Mouse (Mus musculus) midbrain, embryonic 13.5 days (tissue): ENCODE results near the gene Iqgap3. TPM values are rescaled to one million over a fixed set of nuclear protein-coding genes. Genes with fewer than 3 reads are reported as not detected.
A peak's percentile ranks its signal among the peaks of the same experiment; 100 is the strongest.

Experiments used
- ATAC-seq: fragments of 200-750 bp; cut with Nextera tagmentation; 2 replicates; pipeline ENCODE4 v1.8.0; 2017; ENCODE audit warnings: mild to moderate bottlenecking, moderate TSS enrichment, moderate library complexity
- H3K27ac ChIP-seq: fragments of 300-500 bp; sonication (generic); 2 replicates; pipeline ENCODE4 v1.5.1; 2015; ENCODE audit warnings: inconsistent platforms, mild to moderate bottlenecking, moderate library complexity
- H3K27me3 ChIP-seq: fragments of 300-500 bp; sonication (generic); 2 replicates; pipeline ENCODE4 v1.6.1; 2015; ENCODE audit warnings: mild to moderate bottlenecking, inconsistent platforms
- H3K36me3 ChIP-seq: fragments of 300-500 bp; sonication (generic); 2 replicates; pipeline ENCODE4 v1.6.1; 2015; ENCODE audit warnings: mild to moderate bottlenecking, inconsistent platforms
- H3K4me1 ChIP-seq: fragments of 300-500 bp; sonication (generic); replicated peaks from 2 replicates; pipeline ENCODE4 v1.6.1; 2015; ENCODE audit warnings: inconsistent platforms
- H3K4me2 ChIP-seq: fragments of 300-500 bp; sonication (generic); replicated peaks from 2 replicates; pipeline ENCODE4 v1.6.1; 2015; ENCODE audit warnings: moderate library complexity, mild to moderate bottlenecking, inconsistent platforms
- H3K4me3 ChIP-seq: fragments of 300-500 bp; sonication (generic); replicated peaks from 2 replicates; pipeline ENCODE4 v1.5.1; 2015; ENCODE audit warnings: mild to moderate bottlenecking, inconsistent platforms
- H3K9ac ChIP-seq: fragments of 300-500 bp; sonication (generic); replicated peaks from 2 replicates; pipeline ENCODE4 v1.6.1; 2015; ENCODE audit warnings: mild to moderate bottlenecking, inconsistent platforms
- H3K9me3 ChIP-seq: fragments of 300-500 bp; sonication (generic); 2 replicates; pipeline ENCODE4 v1.6.1; 2016; ENCODE audit warnings: mild to moderate bottlenecking, inconsistent platforms
- WGBS: fragments of 180-500 bp; shearing (Covaris S2); methylation state at CpG from one replicate; pipeline ENCODE4 v1.1.7; 2015; 5-methylcytosine and 5-hydroxymethylcytosine counted together
- polyA plus RNA-seq: library from polyadenylated mRNA; unstranded; fragments of >200 nt; fragmentation: Nextera tagmentation; extraction: Ambion mirVana; gene quantifications from 2 replicates; pipeline ENCODE4 v1.2.1, GENCODE M21; 2015

Iqgap3 gene
- polyA plus RNA-seq, 1 experiment from 2014 or later, result 6.6 TPM

- Histone ChIP-seq H3K4me1 (peaks cover 67% of the 10 kb centered on the region), H3K9me3 (no peaks in the 10 kb centered on the region), H3K4me2 (peak overlapping the region; percentile 90), H3K36me3 (no peaks in the 10 kb centered on the region), H3K27ac (peak overlapping the region; percentile 99), H3K4me3 (peak overlapping the region; percentile 96), H3K27me3 (peaks cover 25% of the 10 kb centered on the region), H3K9ac (peak overlapping the region; percentile 92)
- no peak for ATAC-seq
- 14% methylated on average over 9 of the region's 9 CpGs for WGBS
These were observed 59.6 kb downstream of the Iqgap3 start for GRCm38 (mm10) chr3:88141439-88141786.

DNA sequence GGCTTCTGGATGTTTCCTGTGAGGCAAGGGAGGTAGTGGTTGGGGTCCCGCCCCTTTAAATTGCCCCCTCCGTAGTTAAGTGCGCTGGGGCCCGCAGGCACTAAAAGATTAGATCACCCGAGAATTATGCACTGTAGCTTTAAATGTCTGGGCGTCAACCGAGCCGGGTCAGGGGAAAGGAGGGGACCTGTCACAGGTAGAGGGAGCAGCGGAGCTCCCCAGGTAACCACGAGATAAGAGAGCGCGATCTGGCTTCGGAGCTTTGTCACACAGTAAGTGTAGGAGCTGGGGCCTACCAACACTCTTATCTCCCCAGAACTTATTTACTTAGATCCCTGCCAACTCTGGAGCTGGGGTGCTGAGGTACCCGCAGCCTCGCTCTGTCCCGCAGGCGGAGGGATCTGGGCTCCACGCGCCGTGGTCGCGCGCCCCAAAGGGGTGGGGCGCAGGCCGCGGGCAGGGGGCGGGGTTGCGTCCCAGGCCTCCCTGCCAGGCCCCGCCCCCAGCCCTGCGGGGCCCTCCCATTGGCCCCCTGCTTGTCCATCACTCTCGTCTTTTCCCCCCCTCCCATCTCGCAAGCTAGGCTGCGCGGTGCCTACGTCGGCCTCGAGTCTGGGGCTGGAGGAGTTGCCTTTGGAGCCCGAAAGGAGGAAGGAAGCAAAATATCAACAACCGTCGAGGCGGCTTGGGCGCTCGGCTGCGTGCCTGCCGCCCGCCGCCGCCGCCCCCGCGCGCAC, 60.2 kb downstream of the Iqgap3 start, which contains the start of gene Mef2d:
TSS of gene Mef2d (plus strand) at position 586 of the 737 bp plus-strand sequence.
- peaks cover 72% of the 10 kb centered on the region for H3K4me1 ChIP-seq
- H3K27ac ChIP-seq, result peak within 1 kb of the TSS; percentile 99

GRCm38 (mm10) chr3:88142546-88142915, 60.8 kb downstream of the Iqgap3 start:
- ATAC-seq, result peak; percentile 64
- peaks cover 25% of the 10 kb centered on the region for H3K27me3 ChIP-seq
- peak overlapping the region; percentile 92 for H3K9ac ChIP-seq
- under 1% methylated on average over 55 of the region's 57 CpGs for WGBS
- peak overlapping the region; percentile 99 for H3K27ac ChIP-seq
- peaks cover 75% of the 10 kb centered on the region for H3K4me1 ChIP-seq
- peak overlapping the region; percentile 90 for H3K4me2 ChIP-seq
- H3K9me3 ChIP-seq, result no peaks in the 10 kb centered on the region
- no peaks in the 10 kb centered on the region for H3K36me3 ChIP-seq
- peak overlapping the region; percentile 96 for H3K4me3 ChIP-seq

More for the DNA sequence above, 60.2 kb downstream of the Iqgap3 start, which contains the start of gene Mef2d:
- H3K9ac ChIP-seq, result peak within 1 kb of the TSS; percentile 92
- H3K9me3 ChIP-seq, result no peaks in the 10 kb centered on the region
- peak within 1 kb of the TSS; percentile 90 for H3K4me2 ChIP-seq
- ATAC-seq, result peak; percentile 87
- H3K36me3 ChIP-seq, result no peaks in the 10 kb centered on the region
- H3K4me3 ChIP-seq, result peak within 1 kb of the TSS; percentile 96
- 0% methylated on average over 47 of the region's 52 CpGs for WGBS
- H3K27me3 ChIP-seq, result peaks cover 25% of the 10 kb centered on the region

GRCm38 (mm10) chr3:88142916-88143771, 61.4 kb downstream of the Iqgap3 start:
- H3K27me3 ChIP-seq, result peaks cover 25% of the 10 kb centered on the region
- H3K36me3 ChIP-seq, result no peaks in the 10 kb centered on the region
- H3K9ac ChIP-seq, result peak overlapping the region; percentile 92
- no peaks in the 10 kb centered on the region for H3K9me3 ChIP-seq
- peak overlapping the region; percentile 96 for H3K4me3 ChIP-seq
- 2% methylated on average over 33 of the region's 33 CpGs for WGBS
- H3K27ac ChIP-seq, result peak overlapping the region; percentile 99
- ATAC-seq, result peak; percentile 29
- peak overlapping the region; percentile 90 for H3K4me2 ChIP-seq
- H3K4me1 ChIP-seq, result peaks cover 78% of the 10 kb centered on the region

DNA sequence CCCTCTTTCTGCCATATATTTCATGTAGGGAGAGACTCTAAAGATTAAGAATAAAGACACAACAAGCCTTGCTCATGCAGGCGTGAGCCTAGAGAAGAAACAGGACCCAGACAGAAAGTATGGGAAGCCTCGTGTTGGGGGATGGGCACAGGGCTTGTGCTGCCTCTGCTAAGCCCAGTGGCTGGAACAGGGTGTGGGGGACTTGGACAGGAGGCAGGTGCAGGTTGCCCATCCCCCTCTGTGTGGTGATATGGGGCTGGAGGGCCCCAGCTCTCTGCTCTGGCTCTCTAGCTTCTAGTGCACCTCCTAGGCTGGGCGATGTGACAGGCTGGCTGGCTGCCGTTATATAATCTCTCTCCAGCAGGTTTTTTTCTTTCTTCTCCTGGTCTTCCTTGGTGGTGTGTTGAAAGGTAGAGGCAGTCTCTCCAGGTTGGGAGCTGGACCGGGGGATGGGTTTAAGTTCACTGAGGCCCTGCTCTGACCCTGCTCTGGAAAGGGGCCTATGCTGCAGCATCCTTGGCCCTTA, 62.3 kb downstream of the Iqgap3 start:
- peaks cover 81% of the 10 kb centered on the region for H3K4me1 ChIP-seq
- no peak for ATAC-seq
- WGBS, result 21% methylated on average over 5 of the region's 5 CpGs
- peak overlapping the region; percentile 90 for H3K4me2 ChIP-seq
- no peaks in the 10 kb centered on the region for H3K9me3 ChIP-seq
- H3K9ac ChIP-seq, result peak overlapping the region; percentile 92
- peak overlapping the region; percentile 96 for H3K4me3 ChIP-seq
- H3K27me3 ChIP-seq, result peaks cover 25% of the 10 kb centered on the region
- peak overlapping the region; percentile 99 for H3K27ac ChIP-seq
- no peaks in the 10 kb centered on the region for H3K36me3 ChIP-seq

- Histone ChIP-seq H3K36me3 (no peaks in the 10 kb centered on the region), H3K27me3 (peaks cover 17% of the 10 kb centered on the region), H3K4me2 (peak overlapping the region; percentile 90), H3K9ac (peak overlapping the region; percentile 92), H3K4me3 (peak overlapping the region; percentile 96), H3K4me1 (peaks cover 81% of the 10 kb centered on the region), H3K27ac (peak overlapping the region; percentile 99), H3K9me3 (no peaks in the 10 kb centered on the region)
- ATAC-seq, result no peak
- WGBS, result 71% methylated on average over 6 of the region's 6 CpGs
These were observed 63.1 kb downstream of the Iqgap3 start for GRCm38 (mm10) chr3:88144648-88145410.

GRCm38 (mm10) chr3:88145411-88145782, 63.6 kb downstream of the Iqgap3 start:
- Histone ChIP-seq H3K9me3 (no peaks in the 10 kb centered on the region), H3K27me3 (peaks cover 11% of the 10 kb centered on the region), H3K27ac (peak overlapping the region; percentile 99), H3K4me3 (peak overlapping the region; percentile 96), H3K9ac (peak overlapping the region; percentile 92), H3K36me3 (no peaks in the 10 kb centered on the region), H3K4me1 (peaks cover 86% of the 10 kb centered on the region), H3K4me2 (peak overlapping the region; percentile 90)
- no peak for ATAC-seq
- 31% methylated on average over 4 of the region's 4 CpGs for WGBS

DNA sequence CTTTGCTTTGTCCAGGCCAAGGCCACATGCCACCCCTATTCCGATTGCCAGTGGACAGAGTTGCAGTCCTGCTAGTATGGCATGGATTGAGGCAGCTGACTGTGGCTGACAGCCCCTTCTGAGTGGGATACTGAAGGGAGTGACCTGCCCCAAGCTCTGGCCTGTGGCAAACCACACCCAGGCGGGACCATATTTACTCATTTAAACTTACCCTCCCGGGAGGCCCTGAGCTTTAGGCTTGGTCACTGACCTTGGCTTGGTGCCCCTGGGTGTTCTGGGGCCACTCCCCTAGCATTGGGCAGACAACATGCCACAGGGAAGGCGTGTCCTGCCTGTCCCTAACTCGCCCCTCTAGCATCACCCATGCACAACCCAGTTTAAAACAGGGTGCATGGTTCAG, 64.2 kb downstream of the Iqgap3 start:
- Histone ChIP-seq H3K27me3 (peaks cover 6% of the 10 kb centered on the region), H3K4me3 (no peak overlapping the region; the same call in 1 of the 2 replicates), H3K9me3 (no peaks in the 10 kb centered on the region), H3K4me1 (peaks cover 91% of the 10 kb centered on the region), H3K4me2 (peak overlapping the region; percentile 90), H3K27ac (peak overlapping the region; percentile 30; the same call in 1 of the 2 replicates), H3K9ac (peak overlapping the region; percentile 92), H3K36me3 (no peaks in the 10 kb centered on the region)
- 75% methylated on average over 5 of the region's 5 CpGs for WGBS
- no peak for ATAC-seq

- H3K9me3 ChIP-seq, result no peaks in the 10 kb centered on the region
- 41% methylated on average over 5 of the region's 5 CpGs for WGBS
- ATAC-seq, result no peak
- no peak overlapping the region for H3K4me3 ChIP-seq
- H3K27me3 ChIP-seq, result no peaks in the 10 kb centered on the region
- H3K4me2 ChIP-seq, result peak overlapping the region; percentile 9; the same call in 1 of the 2 replicates
- peaks cover 91% of the 10 kb centered on the region for H3K4me1 ChIP-seq
- H3K36me3 ChIP-seq, result no peaks in the 10 kb centered on the region
- H3K9ac ChIP-seq, result peak overlapping the region; percentile 21; the same call in 1 of the 2 replicates
- no peak overlapping the region for H3K27ac ChIP-seq
These were observed 64.8 kb downstream of the Iqgap3 start for GRCm38 (mm10) chr3:88146376-88147112.

DNA sequence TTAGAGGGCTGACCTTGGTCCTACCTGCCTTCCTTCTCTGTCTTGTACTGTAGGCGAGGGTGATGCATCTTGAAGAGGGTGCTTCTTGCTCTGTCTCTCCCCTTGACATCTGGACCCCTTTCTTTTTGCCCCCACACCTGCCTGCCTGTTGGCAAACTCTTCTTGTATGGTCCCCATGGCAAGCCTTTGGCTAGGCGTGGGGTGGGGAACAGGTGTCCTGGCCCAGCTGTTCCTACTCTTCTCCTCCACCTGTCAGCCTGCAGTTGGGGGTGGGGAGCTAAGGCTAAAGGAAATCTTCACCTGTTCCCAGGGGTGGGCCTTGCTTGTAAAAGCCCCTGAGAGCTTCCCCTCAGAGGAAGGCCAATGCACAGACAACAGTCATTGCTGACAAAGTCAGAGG, 65.7 kb downstream of the Iqgap3 start:
- Histone ChIP-seq H3K27me3 (no peaks in the 10 kb centered on the region), H3K9me3 (no peaks in the 10 kb centered on the region), H3K9ac (no peak overlapping the region), H3K27ac (peak overlapping the region; percentile 5; the same call in 1 of the 2 replicates), H3K4me2 (no peak overlapping the region), H3K36me3 (no peaks in the 10 kb centered on the region), H3K4me3 (no peak overlapping the region), H3K4me1 (peaks cover 98% of the 10 kb centered on the region)
- WGBS, result 84% methylated on average over 2 of the region's 2 CpGs
- no peak for ATAC-seq

DNA sequence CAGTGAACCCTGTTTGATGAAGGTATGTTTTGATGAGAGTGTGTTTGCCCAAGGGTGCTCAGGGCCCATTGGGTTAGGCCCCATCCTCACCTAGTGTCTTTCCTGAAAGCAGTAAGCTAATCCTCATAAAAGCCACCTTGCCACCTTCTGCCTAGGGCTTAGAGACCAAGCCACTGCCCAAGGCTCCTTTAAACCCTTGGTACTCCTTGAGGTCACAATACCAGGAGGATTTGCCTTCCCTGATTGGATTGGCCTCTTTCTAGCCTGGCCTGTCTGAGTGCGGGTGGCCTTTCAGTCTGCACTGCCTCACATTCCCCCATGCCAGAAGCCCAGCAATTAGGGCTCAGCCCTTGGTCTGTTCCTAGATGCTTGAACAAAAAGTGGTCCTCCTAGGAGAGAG, 66.1 kb downstream of the Iqgap3 start:
- H3K36me3 ChIP-seq, result no peaks in the 10 kb centered on the region
- H3K9ac ChIP-seq, result no peak overlapping the region
- H3K9me3 ChIP-seq, result no peaks in the 10 kb centered on the region
- peaks cover 100% of the 10 kb centered on the region for H3K4me1 ChIP-seq
- 75% methylated on average over 1 of the region's 1 CpGs for WGBS
- H3K4me2 ChIP-seq, result no peak overlapping the region
- H3K27me3 ChIP-seq, result no peaks in the 10 kb centered on the region
- no peak for ATAC-seq
- no peak overlapping the region for H3K4me3 ChIP-seq
- peak overlapping the region; percentile 5; the same call in 1 of the 2 replicates for H3K27ac ChIP-seq
